Mouse (Mus musculus): Measurements from ENCODE around the gene Iqck.

The Iqck gene

GRCm38 (mm10) chr7:118953626-118954282 is 98.2 kb downstream of the Iqck start:
- DNase-seq (ENCODE audit: low read depth) = no peak

DNA sequence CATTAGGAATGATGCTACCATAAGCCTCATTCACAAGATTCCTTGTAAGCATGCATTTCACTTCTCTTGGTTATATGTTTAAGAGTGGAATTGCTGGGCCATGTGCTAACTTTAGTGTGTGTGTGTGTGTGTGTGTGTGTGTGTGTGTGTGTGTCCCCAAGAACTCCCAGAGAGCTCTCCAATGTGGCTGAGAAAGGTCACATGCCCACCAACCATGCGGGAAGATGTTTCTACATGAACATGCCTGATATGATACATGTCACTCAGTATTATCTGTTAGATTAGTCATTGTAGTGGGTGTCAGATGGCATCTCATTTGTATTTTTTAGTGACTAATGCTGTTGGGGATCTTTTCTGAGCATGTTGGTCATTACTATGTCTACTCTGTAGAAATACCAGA is 99.4 kb downstream of the Iqck start:
- DNase-seq (ENCODE audit: low read depth) = no peak

GRCm38 (mm10) chr7:118956616-118957246 is 101.2 kb downstream of the Iqck start:
- no peak for DNase-seq (ENCODE audit: low read depth)

DNA sequence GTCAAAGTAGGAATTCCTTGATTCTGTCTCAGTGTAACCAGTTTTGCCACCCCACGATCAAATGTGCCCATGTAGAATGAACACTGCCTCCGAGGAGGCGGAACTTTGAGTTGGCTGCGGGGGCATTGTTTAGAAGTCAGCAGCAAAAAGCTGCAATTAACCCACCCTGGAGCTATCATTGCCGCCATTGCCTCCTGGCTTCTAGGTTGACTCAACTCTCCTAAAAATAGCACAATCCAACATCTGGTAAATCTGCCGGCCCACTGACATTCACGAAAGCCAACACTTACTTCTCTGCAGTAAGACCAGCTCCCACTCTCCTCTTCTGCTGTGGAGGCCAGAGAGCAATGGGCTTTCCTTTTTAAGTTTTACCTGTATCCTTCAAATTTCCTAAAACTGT is 103.7 kb downstream of the Iqck start:
- DNase-seq (ENCODE audit: low read depth) = no peak

DNA sequence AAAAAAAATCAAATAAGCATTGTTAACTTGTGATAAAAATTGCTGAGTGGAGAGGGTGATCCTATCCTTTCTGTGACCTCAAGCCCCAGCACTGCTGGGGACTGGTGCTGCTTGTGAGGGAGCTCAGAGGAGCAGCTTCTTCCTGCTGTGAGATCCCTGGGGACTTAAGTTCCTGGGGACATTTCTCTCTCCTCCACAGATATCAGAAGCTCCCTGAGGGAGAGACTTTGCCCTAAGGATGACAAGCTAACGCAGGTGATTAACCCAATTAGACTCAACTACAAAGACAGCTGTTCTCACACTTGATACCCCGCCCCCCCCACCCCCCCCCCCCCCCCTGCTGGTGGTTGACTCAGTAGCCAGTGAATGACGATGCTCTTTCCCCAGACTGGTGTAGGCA is 109.2 kb downstream of the Iqck start:
- no peak for DNase-seq (ENCODE audit: low read depth)

- no peak for DNase-seq (ENCODE audit: low read depth)
Observed at GRCm38 (mm10) chr7:118965198-118965597, 109.6 kb downstream of the Iqck start.

GRCm38 (mm10) chr7:118968870-118969269 is 113.3 kb downstream of the Iqck start:
- no peak for DNase-seq (ENCODE audit: low read depth)

DNA sequence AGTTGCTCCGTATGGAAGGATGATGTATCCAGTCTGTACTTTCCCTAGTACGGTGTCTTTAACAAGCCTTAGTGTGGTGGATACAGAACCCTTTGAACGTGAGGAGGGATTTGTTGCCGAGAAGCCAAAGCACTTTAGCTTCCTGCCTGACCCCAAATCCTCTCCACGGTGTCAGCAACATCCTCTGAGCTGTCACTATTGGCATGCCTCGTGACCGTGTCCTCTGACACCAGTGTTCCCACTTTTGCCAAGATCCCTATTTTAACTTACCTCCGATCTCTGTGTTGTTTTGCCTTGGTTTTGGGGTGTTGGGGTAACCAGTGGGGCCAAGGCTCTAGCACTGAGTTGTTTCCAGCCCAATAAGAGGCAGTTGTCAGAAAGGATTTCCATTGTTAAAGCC is 115.9 kb downstream of the Iqck start:
- no peak for DNase-seq (ENCODE audit: low read depth)

- no peak for DNase-seq (ENCODE audit: low read depth)
Observed at GRCm38 (mm10) chr7:118972306-118972705, 116.8 kb downstream of the Iqck start.

GRCm38 (mm10) chr7:118973377-118973776 is 117.8 kb downstream of the Iqck start:
- DNase-seq (ENCODE audit: low read depth) = no peak

DNA sequence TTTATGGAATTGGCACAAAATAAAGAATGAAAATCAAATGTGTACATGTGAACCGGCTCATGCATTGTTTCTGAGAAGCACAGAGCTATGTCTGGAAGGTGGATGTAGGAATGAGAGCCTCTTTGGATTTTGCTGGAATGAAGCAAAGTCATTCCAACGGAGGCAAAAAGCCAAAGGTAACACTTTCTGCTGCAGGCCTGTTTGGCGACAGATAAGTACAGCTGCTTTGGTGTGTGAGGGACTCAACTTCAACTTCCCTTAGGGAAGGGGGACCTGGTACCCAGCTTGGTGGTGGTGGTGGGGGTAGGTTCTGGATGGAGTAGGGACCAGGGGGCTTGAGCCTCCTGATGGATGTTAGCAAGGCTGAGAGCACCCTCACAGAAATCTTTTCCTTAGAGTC is 120.3 kb downstream of the Iqck start:
- DNase-seq (ENCODE audit: low read depth) = no peak

DNA sequence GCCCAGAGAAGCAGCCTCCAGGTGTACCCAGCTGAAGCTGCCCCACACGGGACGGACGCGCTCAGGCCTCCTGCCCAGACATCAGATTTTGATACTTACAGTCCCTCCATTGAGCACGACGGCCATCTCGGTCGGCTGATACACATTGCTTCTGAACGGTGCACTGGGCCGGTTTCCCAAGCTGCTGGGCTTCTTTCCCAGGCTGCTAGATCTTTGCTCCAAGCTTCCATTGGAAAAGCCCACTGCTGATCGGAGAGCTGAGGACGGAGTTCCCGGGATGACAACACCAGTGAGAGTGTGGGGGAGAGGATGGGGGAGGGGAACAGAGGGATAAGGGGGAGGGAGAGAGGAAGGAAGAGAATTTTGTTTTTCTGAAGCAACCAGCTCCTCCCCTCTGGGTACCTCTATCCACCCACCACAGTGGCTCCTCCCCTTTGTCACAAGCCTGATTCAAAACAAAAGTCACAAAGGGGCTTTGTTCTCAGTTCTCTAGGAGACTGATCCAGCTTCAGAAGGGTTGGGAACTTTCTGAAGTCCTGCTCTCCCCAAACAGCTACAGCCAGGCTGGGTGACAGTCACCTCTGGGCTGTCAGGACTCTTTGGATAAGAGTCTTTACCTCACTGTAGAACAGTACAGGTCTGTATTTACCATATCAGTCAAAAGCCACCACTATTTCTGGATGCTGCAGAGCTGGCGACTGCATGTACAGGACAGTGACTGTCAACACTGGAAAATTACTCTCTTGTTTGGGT is 121.0 kb downstream of the Iqck start:
- peak; percentile 51 for DNase-seq (ENCODE audit: low read depth)

DNA sequence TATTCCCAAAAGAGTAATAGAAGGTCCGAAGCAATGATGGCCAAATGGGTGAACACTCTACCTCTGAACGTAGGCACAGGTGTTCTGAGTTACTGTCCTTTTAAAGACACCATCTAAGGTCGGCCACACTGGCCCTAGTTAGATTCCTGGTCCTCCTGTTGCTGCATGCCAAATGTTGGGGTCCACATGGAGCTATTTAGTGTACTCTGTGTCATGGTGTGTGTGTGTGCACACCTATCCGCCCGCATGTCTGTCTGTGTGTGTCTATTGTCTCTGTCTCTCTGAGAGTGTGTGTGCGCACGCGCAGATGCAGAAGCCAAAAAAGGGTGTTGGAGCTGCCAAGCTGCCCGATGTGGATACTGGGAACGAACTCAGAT is 121.6 kb downstream of the Iqck start:
- DNase-seq (ENCODE audit: low read depth) = no peak

GRCm38 (mm10) chr7:118979121-118979520 is 123.6 kb downstream of the Iqck start:
- DNase-seq (ENCODE audit: low read depth) = no peak

DNA sequence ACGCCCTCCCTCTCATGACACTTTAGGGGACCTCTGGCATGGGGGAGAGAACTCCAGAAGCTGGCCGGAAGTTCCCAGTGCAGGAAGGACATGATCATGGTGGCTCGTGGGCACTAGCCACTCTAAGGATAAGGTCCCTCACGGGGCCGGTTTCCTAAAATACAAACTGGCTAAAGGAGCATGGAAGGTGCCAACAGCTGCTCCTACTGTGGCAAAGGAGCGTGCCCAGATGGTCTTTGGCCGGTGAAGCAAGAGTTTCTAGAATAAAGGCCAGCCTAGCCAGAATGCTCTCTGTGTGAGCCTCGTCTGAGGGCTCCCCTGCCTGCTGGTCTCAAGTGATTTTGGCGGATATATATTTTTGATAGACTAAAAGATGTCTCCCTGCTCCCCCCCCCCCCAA is 124.2 kb downstream of the Iqck start:
- DNase-seq (ENCODE audit: low read depth) = no peak

DNA sequence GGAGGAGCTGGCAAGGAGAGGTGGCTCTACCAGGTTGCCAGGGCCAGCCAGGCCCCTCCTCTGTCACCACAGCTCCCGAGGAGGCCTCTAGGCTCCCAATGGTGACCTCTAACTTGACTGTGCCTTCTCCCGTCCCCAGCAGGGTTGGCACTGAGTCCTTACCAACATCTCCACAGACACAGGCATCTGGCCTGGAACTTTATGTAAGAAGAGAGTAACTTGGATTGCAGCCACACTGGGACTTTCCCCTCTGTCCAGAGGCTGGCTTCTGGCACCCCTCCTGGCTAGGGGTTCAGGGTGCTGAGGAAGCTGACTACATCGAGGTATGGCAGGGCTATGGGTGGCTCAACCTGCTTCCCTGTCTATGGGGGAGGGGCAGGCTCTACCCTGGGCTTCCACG is 125.8 kb downstream of the Iqck start:
- DNase-seq (ENCODE audit: low read depth) = no peak

DNA sequence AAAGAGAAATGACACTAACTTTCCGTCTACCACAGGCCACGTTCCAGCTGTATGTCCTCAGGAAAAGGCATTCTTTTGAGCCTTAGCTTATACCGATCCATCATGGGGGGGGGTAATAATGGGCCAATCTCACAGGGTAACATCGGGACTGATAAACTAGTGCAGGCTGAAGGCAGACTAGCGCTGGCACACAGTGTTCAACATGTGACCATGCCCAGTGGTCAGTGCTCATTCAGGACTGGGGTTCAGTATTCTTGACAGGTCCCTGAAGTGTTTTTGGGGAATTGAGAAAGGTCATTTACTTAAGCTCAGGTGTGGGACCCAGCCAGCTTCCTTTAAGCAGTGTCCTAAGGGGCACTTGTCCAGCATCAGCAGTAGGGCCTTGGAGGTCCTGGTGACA is 126.3 kb downstream of the Iqck start:
- no peak for DNase-seq (ENCODE audit: low read depth)

GRCm38 (mm10) chr7:118982586-118982985 is 127.0 kb downstream of the Iqck start:
- DNase-seq (ENCODE audit: low read depth) = no peak

DNA sequence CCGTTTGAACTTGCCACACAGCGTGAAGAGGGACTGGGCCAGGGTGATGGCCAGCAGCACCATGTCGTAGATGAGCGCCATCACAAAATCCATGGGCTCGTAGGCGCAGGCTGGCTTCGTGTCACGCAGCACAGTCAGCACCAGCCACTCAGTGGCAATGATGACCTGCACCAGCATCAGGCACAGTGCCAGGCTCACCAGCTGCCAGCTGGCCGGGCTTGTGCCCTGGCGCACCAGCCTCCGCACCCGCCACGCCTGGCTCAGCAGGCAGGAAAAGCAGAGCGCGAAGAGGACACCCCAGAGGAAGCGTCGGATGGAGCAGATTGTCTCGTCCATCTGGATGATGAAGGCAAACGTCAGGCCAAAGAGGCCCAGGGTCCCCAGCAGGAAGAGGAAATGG is 128.4 kb downstream of the Iqck start:
- no peak for DNase-seq (ENCODE audit: low read depth)

DNA sequence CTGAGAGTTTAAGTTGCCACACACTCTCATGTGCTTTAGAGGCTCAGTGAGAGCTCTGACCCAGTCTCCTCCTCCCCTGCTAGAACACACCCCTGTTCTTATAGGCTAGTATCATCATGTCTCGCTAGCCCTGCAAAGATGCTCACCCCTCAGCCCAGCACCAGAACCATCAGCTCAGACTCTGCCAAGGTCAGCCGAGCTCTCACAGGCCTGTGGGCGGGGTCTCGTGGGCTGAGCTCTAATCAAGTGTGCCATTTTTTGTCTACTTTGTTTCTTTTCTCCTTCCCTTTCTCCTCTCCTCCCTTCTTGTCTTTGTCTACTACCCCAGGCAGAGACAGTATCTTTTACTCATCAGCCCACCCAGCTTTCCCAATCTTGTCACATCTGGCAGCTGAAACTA is 130.2 kb downstream of the Iqck start:
- DNase-seq (ENCODE audit: low read depth) = no peak

DNA sequence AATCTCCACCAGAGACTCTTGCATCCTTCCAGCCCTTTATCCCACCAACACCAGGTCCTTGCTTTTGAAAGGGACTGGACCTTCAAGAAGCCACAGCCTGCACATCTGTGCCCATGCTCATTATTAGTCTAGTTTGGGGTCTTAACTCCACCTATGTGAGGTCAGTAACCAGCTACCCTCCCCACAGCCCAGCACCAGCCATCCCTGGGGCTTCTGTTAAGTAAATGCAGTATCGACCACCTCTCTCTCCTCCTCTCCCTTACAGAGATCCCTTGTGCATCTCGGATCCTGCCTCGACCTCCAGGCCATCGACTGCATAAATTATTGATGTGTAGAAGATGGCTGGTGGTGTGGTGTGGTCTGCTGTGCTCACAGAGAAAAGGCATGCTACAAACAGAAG is 130.8 kb downstream of the Iqck start:
- DNase-seq (ENCODE audit: low read depth) = no peak

DNA sequence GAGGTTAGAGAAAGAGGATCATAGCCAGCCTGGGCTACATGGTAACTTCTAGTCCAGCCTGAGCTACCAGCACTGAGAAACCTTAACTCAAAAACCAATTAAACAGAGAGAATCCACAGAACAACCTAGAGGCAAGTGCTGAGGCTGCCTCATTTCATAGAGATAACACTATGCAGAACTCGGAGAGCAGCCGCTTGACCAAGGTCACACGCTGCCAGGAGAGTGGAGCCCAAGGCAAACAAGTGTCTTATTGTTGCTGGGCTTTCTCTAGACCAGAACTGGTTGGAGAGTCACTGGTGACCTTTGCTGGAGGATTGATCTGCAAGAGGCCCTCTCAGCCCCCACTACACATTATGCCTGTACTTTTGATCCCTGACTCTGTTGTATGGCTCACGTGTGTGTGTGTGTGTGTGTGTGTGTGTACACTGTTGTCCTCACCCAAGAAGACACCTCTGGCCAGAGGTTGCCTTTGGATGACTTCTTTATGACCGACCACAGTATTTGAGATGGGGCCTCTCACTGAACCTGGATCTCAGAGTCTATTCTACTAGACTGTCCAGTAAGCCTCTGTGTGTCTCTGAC is 133.8 kb downstream of the Iqck start:
- DNase-seq (ENCODE audit: low read depth) = no peak

DNA sequence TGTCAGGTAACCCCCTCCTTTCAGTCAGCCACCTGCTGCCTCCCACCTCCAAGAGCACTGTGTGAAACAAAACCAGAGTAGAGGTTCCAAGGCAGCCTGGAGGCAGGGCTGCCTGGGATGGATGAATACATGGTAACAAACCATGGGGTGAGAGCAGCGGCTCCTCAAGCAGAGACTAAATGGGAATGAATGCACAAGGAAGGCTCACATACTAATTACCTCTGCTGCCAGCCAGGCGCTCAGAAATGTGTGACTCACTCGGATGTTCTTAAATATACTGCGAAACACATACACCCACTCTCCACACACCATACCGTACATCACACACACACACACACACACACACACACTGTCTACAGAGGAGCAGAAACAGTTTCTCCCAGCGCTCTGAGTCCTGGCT is 134.7 kb downstream of the Iqck start:
- DNase-seq (ENCODE audit: low read depth) = no peak

Measured in fibroblast of lung, adult 2 months (primary cell).